Mouse (Mus musculus) right cerebral cortex, postnatal 36 days (tissue): Measurements from ENCODE around the gene Olfr263.

Experiments
- DNase-seq, 2 experiments: peaks; one replicate each; pipeline ENCODE4 v3.0.0; 2022; ENCODE audit warnings: low spot score in 2 of 2, mixed read lengths in 1 of 2

Gene Olfr263

GRCm38 (mm10) chr13:21169657-21170430 lies 40.4 kb downstream of the Olfr263 start:
- peak; percentile 67 to 71 for DNase-seq

GRCm38 (mm10) chr13:21170431-21171155 lies 41.2 kb downstream of the Olfr263 start:
- no peak for DNase-seq

GRCm38 (mm10) chr13:21171156-21171530 lies 41.7 kb downstream of the Olfr263 start:
- no peak for DNase-seq

GRCm38 (mm10) chr13:21171600-21172150 lies 42.2 kb downstream of the Olfr263 start:
- DNase-seq, result no peak

- no peak for DNase-seq
Observed at GRCm38 (mm10) chr13:21172241-21173027, 43.0 kb downstream of the Olfr263 start.

GRCm38 (mm10) chr13:21173072-21173471 lies 43.6 kb downstream of the Olfr263 start:
- DNase-seq, result peak; percentile 62 to 64

- no peak for DNase-seq
Observed at GRCm38 (mm10) chr13:21176733-21177132, 47.3 kb downstream of the Olfr263 start.

GRCm38 (mm10) chr13:21177657-21178056 lies 48.2 kb downstream of the Olfr263 start:
- DNase-seq, result no peak

- DNase-seq, result no peak
Observed at GRCm38 (mm10) chr13:21178364-21178763, 48.9 kb downstream of the Olfr263 start.

GRCm38 (mm10) chr13:21179367-21179723 lies 49.9 kb downstream of the Olfr263 start, which contains the start of gene Trim27:
Gene Trim27 (plus strand): TSS chr13:21179445.
- no peak for DNase-seq

GRCm38 (mm10) chr13:21179724-21180550 lies 50.5 kb downstream of the Olfr263 start:
- peak; percentile 83 to 85 for DNase-seq

GRCm38 (mm10) chr13:21180551-21181530 lies 51.4 kb downstream of the Olfr263 start:
- no peak for DNase-seq

GRCm38 (mm10) chr13:21181996-21182395 lies 52.6 kb downstream of the Olfr263 start:
- DNase-seq, result no peak

GRCm38 (mm10) chr13:21183066-21183465 lies 53.6 kb downstream of the Olfr263 start:
- no peak for DNase-seq

GRCm38 (mm10) chr13:21183661-21184060 lies 54.2 kb downstream of the Olfr263 start:
- DNase-seq, result no peak

GRCm38 (mm10) chr13:21185521-21185920 lies 56.1 kb downstream of the Olfr263 start:
- no peak for DNase-seq
